Mouse (Mus musculus) lung, postnatal 0 days (tissue): Measurements from ENCODE around the gene Irf2bp2.

Source experiments
- CTCF ChIP-seq: IDR thresholded peaks from 2 replicates; pipeline ENCODE4 v1.5.1; 2016; ENCODE audit warnings: antibody characterized with exemption, mild to moderate bottlenecking
- EP300 ChIP-seq: IDR thresholded peaks from 2 replicates; pipeline ENCODE4 v1.6.1; 2016; ENCODE audit warnings: antibody characterized with exemption, mild to moderate bottlenecking, control low read depth

DNA sequence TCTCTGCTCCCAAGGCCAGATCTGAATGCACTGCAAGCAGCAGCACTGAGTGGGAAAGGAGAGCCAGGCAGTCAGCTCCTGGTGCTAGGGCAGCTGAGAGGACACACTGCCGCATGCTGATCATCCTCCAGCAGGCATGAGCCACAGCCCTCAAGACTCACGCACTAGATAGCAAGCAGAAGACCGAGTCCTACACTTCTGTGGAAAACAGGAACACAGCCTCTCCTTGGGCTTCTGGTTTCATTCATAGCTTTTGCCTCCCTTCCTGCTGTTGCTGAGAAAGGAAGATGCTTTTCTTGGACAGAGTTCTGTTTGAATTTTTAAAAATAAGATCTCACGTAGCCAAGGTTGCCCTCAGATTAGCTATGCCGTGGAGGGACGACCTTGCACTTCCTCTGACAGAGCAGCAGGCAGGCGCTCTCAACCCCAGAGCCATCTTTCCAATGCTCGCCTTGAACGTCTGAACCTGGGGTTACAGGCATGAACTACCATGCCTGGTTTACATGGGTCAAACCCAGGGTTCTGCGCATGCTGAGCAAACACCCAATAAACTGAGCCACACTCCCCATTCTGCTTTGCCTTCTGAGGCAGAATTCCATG lies 51.6 kb downstream of the Irf2bp2 start:
- TF ChIP-seq CTCF = no peak
- no peak for TF ChIP-seq EP300
